ENCODE assay signal across 28 mouse cellular contexts in genomic region chr6:58216119-58216518, GRCm38 (mm10). TPM values are rescaled to one million over a fixed set of nuclear protein-coding genes. Genes with fewer than 3 reads are reported as not detected.
DNase-seq lines count a peak whose midpoint lies in the region; TF ChIP-seq lines count a peak whose summit lies in the region.
"Had no signal": no experiment of that assay in that cellular context is flagged by ENCODE, and none has a peak within 500 bp of the region (broad histone marks: within the 10 kb centered on the region; RNA-seq: fewer than 3 reads in every experiment).

No protein-coding gene starts in this region.

- no peak overlapping the region for H3K27ac ChIP-seq in left cerebral cortex, adult 2 months
- H3K27ac ChIP-seq: hindbrain, embryonic 10.5 days; kidney, postnatal 0 days; limb, embryonic 13.5 days; liver, embryonic 12.5 days; midbrain, embryonic 15.5 days; stomach, embryonic 15.5 days had no signal

- DNase-seq in adrenal gland, postnatal 10 days: peak; percentile 2
- no peak for DNase-seq in adrenal gland, postnatal 25 days
- DNase-seq in left cerebral cortex, adult 2 months (ENCODE audit: extremely low spot score in 1 of 2, low spot score in 2 of 2): no peak
- DNase-seq in left cerebral cortex, adult 8-10 months (ENCODE audit: low spot score in 2 of 2): no peak
- peak; percentile 2 for DNase-seq in right cerebral cortex, adult 18-20 months
- DNase-seq in right cerebral cortex, postnatal 36 days (ENCODE audit: low spot score in 2 of 2): no peak
- no peak for DNase-seq in kidney, adult 11 months
- DNase-seq: cerebellum, adult 18-20 months; cerebellum, postnatal 14 days; kidney, adult 2 months; lung, adult 18-20 months; lung, postnatal 36 days; thymus, adult 18-20 months; thymus, postnatal 36 days had no signal

- TF ChIP-seq CTCF in left cerebral cortex, adult 2 months (IDR thresholded peaks at IDR 0.05): peak; percentile 38

- no peak overlapping the region for H3K4me3 ChIP-seq in left cerebral cortex, adult 2 months
- H3K4me3 ChIP-seq: heart, embryonic 12.5 days; hindbrain, embryonic 10.5 days; limb, embryonic 13.5 days; liver, embryonic 12.5 days; megakaryocyte, embryonic 14.5 days; midbrain, embryonic 15.5 days; stomach, embryonic 15.5 days had no signal

- intact Hi-C loops in left cerebral cortex, adult 2 months (cut with DNase I): loop anchor here (5.0 to 10.0 kb wide), 2 partner anchors 781 to 1409 kb away; no protein-coding TSS in a partner anchor

RNA-seq across cellular contexts. Expression of gene Vmn1r27, which starts 2.5 kb away (rescaled TPM):
- total RNA-seq in adrenal gland, postnatal 10 days (2021): not detected
- not detected in 2 replicates for total RNA-seq in adrenal gland, postnatal 25 days (2021)
- total RNA-seq in left cerebral cortex, adult 2 months (2021): not detected
- not detected for total RNA-seq in left cerebral cortex, adult 8-10 months (2022)
- total RNA-seq: adrenal gland, postnatal 4 days; gastrocnemius, adult 8-10 months; granulocyte monocyte progenitor cell, adult 5-6 weeks; heart, postnatal 10 days; layer of hippocampus, postnatal 14 days; left cerebral cortex, postnatal 10 days had no signal

RNA-seq across cellular contexts. Expression of gene Vmn1r28, which starts 45.7 kb away (rescaled TPM):
- not detected for total RNA-seq in adrenal gland, postnatal 10 days (2021)
- total RNA-seq in adrenal gland, postnatal 25 days (2021): not detected in 2 replicates
- total RNA-seq in left cerebral cortex, adult 2 months (2021): not detected
- not detected for total RNA-seq in left cerebral cortex, adult 8-10 months (2022)
- total RNA-seq: adrenal gland, postnatal 4 days; gastrocnemius, adult 8-10 months; granulocyte monocyte progenitor cell, adult 5-6 weeks; heart, postnatal 10 days; layer of hippocampus, postnatal 14 days; left cerebral cortex, postnatal 10 days had no signal

Comparison
In these comparisons a context has a peak if more than half of its experiments do, and no peak if none do; other contexts are left out.
1. DNase-seq: peak in adrenal gland, postnatal 10 days (single experiment) and right cerebral cortex, adult 18-20 months (single experiment); none in adrenal gland, postnatal 25 days (single experiment), left cerebral cortex, adult 2 months (0 of 2), left cerebral cortex, adult 8-10 months (0 of 2), right cerebral cortex, postnatal 36 days (0 of 2) and kidney, adult 11 months (single experiment).